Mouse (Mus musculus): Measurements from ENCODE around the gene Mpeg1.

DNA sequence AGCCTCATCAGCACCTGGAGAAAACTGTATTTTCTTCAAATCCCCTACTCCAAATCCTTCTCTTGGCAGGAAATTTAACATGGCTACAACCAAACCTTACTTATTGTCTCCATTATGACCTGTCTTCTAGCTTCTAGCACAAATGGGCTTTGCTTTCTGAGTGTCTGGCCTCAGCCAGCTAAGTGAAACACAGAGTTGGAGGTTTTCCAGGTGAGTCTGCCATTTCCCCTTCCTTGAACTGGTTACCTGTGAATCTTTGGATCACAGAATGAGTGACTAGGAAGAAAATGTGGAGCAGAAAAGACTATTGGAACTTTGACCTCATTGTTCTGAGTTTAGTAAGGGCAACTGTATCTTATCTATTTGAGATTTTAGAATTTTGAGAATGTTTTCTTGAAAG lies 43.2 kb upstream of the Mpeg1 start, which contains the start of gene Olfr1441:
- TF ChIP-seq POLR2A (IDR thresholded peaks at IDR 0.05; ENCODE audit: low read depth, low read length) (no peak), CTCF (IDR thresholded peaks at IDR 0.05; ENCODE audit: borderline replicate concordance, insufficient read depth, low read length) (no peak)
